Mouse (Mus musculus): Measurements from ENCODE around the gene E130114P18Rik.

GRCm38 (mm10) chr4:97649626-97650015, 128.3 kb downstream of the E130114P18Rik start:
- TF ChIP-seq GATA1 (IDR thresholded peaks at IDR 0.05; ENCODE audit: borderline replicate concordance, low read length) = no peak
- TF ChIP-seq FLI1 (IDR thresholded peaks at IDR 0.05; ENCODE audit: low read length) = no peak
